Mouse (Mus musculus): ENCODE data around the gene Dpp4.

GRCm38 (mm10) chr2:62390305-62390704 lies 21.7 kb downstream of the Dpp4 start:
- TF ChIP-seq CTCF (IDR thresholded peaks at IDR 0.05; ENCODE audit: insufficient read depth, low read length): no peak
- no peak for TF ChIP-seq POLR2A (IDR thresholded peaks at IDR 0.05; ENCODE audit: borderline replicate concordance, extremely low read depth, low read depth, low read length)
